Mouse (Mus musculus): ENCODE data around the gene Gstt1. TPM values are rescaled to one million over a fixed set of nuclear protein-coding genes. Genes with fewer than 3 reads are reported as not detected.
"Not testable (repeated sequence)": the region's sequence is repeated elsewhere in the genome, so short reads cannot be mapped to it uniquely, and the experiment has no call there.

Gstt1 gene
- polyA plus RNA-seq, 1 experiment from 2014 or later = 31.9 TPM

DNA sequence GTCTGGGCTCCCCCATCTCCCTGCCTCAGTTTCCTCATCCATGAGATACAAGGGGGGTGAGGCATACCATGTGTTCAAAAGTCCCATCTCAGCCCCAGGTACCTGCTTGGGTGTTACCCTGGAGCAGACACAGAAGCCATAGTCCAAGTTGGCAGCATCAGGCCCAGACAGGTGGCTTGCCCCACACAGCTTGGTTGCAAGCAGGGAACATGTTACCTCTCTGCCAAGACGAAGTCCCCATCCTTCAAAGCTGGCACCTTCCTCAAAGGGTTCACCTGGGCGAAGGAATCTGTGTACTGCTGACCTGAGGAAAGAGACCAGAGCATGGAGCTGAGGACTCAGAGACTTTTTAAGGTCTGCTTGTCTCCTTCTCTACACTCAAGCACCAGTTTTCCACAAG lies 20.5 kb downstream of the Gstt1 start:
- H3K27ac ChIP-seq = no peak overlapping the region
- no peak overlapping the region for H3K4me2 ChIP-seq
- no peaks in the 10 kb centered on the region for H3K9me3 ChIP-seq
- no peaks in the 10 kb centered on the region for H3K36me3 ChIP-seq
- 79% methylated on average over 2 of the region's 2 CpGs for WGBS
- peaks cover 15% of the 10 kb centered on the region for H3K4me1 ChIP-seq
- H3K9ac ChIP-seq = no peak overlapping the region
- H3K27me3 ChIP-seq = peaks cover 21% of the 10 kb centered on the region; the same call in 1 of the 2 replicates
- ATAC-seq (ENCODE audit: borderline replicate concordance, extremely low read depth, low FRiP score, low TSS enrichment) = no peak
- H3K4me3 ChIP-seq = no peak overlapping the region

DNA sequence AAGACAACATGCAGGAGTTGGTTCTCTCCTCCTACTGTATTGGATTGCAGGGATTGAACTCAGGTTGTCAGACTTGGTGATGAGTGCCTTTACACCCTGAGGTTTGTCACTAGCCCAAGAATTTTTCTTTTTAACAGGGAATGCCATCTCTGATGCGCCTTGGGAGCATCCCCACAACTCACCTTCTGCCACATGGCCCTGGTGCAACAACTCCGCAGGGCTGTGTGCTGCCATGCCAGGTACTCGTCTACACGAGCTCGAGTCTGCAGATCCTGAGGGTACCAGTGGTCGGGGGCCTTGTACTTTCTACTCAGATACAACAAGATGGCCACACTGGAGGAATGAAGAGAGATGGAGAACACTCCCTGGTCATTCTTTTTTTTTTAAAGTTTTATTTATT lies 21.8 kb downstream of the Gstt1 start:
- no peaks in the 10 kb centered on the region for H3K36me3 ChIP-seq
- peaks cover 21% of the 10 kb centered on the region; the same call in 1 of the 2 replicates for H3K27me3 ChIP-seq
- no peak overlapping the region for H3K4me2 ChIP-seq
- H3K9ac ChIP-seq = no peak overlapping the region
- no peak overlapping the region for H3K4me3 ChIP-seq
- no peaks in the 10 kb centered on the region for H3K9me3 ChIP-seq
- no peak overlapping the region for H3K27ac ChIP-seq
- ATAC-seq (ENCODE audit: borderline replicate concordance, extremely low read depth, low FRiP score, low TSS enrichment) = no peak
- peaks cover 20% of the 10 kb centered on the region for H3K4me1 ChIP-seq
- WGBS = 90% methylated on average over 6 of the region's 6 CpGs

DNA sequence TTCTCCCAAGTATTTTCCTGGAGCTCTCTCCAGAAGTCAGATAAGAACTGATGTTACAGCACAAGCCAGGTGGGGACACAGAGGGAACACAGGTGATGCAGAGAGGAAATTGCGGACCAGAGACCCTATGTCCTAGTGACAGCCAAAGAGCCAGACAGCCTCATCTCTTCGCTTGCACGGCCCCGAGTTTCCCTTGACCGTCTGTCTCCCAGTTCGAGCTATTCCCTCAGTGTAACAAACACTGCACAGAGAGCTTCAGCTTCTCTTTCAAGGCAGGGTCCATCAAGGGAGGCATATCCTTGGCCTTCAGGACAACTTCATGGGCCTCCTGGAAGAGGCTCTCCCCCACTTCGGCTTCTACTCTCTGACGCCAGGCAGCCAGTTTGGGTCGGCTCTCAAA lies 23.8 kb downstream of the Gstt1 start:
- ATAC-seq (ENCODE audit: borderline replicate concordance, extremely low read depth, low FRiP score, low TSS enrichment) = no peak
- Histone ChIP-seq H3K4me1 (peaks cover 9% of the 10 kb centered on the region; the same call in 1 of the 2 replicates), H3K27ac (no peak overlapping the region), H3K9ac (no peak overlapping the region), H3K27me3 (peaks cover 12% of the 10 kb centered on the region; the same call in 1 of the 2 replicates), H3K36me3 (no peaks in the 10 kb centered on the region), H3K4me2 (no peak overlapping the region), H3K4me3 (no peak overlapping the region), H3K9me3 (no peaks in the 10 kb centered on the region)
- 84% methylated on average over 9 of the region's 9 CpGs for WGBS

DNA sequence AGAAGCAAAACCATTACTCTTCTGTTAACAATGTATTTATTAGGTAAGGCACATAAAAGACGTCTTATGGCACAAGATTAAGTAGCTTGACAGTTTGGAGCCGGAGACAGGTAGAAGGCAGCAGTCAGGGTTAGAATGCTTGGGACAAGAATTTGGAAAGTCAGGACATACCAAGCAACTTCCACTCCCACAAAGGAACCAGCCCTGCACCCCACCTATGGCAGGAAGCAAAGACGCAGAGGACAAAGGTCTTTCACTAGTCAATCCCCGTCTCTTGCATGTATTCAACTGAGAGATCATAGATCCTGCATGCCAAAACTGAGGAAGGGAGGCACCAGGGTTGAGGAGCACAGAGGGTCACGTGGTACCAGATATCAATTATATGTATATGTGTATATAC lies 24.3 kb downstream of the Gstt1 start:
- Histone ChIP-seq H3K4me1 (peaks cover 9% of the 10 kb centered on the region; the same call in 1 of the 2 replicates), H3K36me3 (no peaks in the 10 kb centered on the region), H3K9ac (no peak overlapping the region), H3K4me3 (no peak overlapping the region), H3K27ac (no peak overlapping the region), H3K27me3 (peaks cover 7% of the 10 kb centered on the region; the same call in 1 of the 2 replicates), H3K4me2 (no peak overlapping the region), H3K9me3 (no peaks in the 10 kb centered on the region)
- WGBS = 85% methylated on average over 5 of the region's 5 CpGs
- no peak for ATAC-seq (ENCODE audit: borderline replicate concordance, extremely low read depth, low FRiP score, low TSS enrichment)

DNA sequence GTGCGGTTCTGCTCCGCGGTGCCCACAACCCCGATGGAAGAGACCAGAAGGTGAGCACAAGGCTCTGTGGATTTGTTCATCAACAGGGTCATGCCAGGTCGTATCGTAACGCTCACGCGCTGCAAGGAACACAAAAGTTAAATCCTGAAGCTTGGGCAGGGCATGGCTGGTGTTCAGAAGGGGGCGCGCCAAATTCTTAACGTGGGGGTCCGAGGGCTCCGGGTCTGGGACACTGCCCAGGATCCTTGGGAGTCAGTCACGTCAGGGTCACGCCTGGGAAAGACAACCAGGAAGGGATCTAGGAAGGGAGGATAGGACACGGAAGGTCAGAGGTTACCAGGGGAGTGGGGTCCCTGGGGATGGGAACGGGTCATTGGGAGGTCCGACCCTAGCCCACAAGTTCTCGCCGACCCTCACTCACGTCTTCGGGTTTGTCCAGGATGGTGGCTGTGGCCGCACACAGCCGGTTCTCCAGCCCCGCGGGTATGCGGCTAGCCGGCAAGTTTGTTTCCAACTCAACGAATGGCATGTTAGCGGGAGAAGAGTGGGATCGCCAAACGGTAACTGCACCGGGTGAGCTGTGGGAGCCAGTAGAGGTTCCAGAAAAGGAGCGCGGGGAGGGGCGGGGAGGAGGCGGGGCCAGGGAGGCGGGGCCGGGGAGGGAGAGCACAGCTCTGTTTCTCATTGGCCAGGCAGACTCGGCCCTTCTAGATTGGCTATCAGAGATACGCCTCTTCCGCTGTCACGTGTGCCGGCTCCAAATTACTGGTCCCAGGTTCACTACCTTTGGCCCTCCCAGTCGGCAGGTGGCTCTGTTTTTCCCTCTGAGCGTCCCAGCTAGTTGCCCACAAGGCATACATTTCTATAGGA lies 25.4 kb downstream of the Gstt1 start, which contains the start of gene Ddt:
Gene Ddt, minus strand, starts transcription at position 620 of the 870 bp plus-strand sequence.
- peak; percentile 92 for ATAC-seq (ENCODE audit: borderline replicate concordance, extremely low read depth, low FRiP score, low TSS enrichment)
- H3K27ac ChIP-seq = 0 out of 2 replicates have a peak within 1 kb of the TSS, but pooled peaks have one; percentile 9
- H3K4me3 ChIP-seq = peak within 1 kb of the TSS; percentile 71
- H3K27me3 ChIP-seq = no peaks in the 10 kb centered on the region
- WGBS = under 1% methylated on average over 46 of the region's 47 CpGs
- H3K9me3 ChIP-seq = no peaks in the 10 kb centered on the region
- no peaks in the 10 kb centered on the region for H3K36me3 ChIP-seq
- peak within 1 kb of the TSS; percentile 74 for H3K9ac ChIP-seq
- peak within 1 kb of the TSS; percentile 99 for H3K4me2 ChIP-seq
- H3K4me1 ChIP-seq = peaks cover 9% of the 10 kb centered on the region; the same call in 1 of the 2 replicates

DNA sequence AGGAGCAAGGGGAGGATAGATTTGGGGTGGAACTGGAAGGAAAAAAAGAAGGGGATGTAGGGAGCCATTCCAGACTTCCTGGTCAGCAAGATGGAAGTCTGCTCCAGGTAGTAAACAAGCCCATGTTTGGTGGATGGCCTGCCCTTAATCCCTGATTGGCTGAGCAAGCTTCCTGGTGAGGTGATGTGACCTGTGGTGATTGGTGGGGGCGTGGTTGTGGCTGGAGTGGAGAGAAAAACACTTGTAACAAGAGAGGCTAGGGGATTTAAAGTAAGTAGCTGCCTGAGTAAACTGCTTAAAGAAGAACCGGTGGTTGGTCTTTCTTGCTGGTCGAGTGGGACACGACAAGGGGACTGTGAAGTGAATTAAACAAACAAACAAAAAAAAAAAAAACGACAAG lies 30.6 kb downstream of the Gstt1 start:
- 15% methylated on average over 5 of the region's 5 CpGs for WGBS
- not testable (repeated sequence) for ATAC-seq (ENCODE audit: borderline replicate concordance, extremely low read depth, low FRiP score, low TSS enrichment); H3K4me2 ChIP-seq; H3K9me3 ChIP-seq; H3K4me3 ChIP-seq; H3K27me3 ChIP-seq; H3K27ac ChIP-seq; H3K9ac ChIP-seq; H3K36me3 ChIP-seq
- H3K4me1 ChIP-seq = peaks cover 18% of the 10 kb centered on the region

DNA sequence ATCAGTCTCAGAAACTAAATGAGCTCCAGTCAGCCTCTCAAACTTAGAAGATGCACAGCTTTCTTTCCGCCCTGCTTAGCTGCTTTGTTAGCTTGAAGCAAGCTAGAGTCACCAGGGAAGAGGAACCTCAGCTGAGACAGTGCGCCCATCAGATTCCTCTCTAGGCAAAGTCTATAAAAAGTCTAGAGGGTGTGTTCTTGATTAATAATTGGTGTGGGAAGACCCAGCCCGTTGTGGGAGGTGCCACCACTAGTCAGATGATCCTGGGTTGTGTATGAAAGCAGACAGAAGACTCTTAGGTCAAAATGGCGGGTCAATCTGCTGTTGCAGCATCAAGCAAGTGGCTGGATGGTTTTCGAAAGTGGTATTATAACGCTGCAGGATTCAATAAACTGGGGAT lies 31.5 kb downstream of the Gstt1 start:
- Histone ChIP-seq H3K27me3 (no peaks in the 10 kb centered on the region), H3K4me2 (no peak overlapping the region), H3K4me1 (peaks cover 14% of the 10 kb centered on the region), H3K27ac (no peak overlapping the region), H3K4me3 (no peak overlapping the region), H3K9me3 (no peaks in the 10 kb centered on the region), H3K36me3 (no peaks in the 10 kb centered on the region), H3K9ac (no peak overlapping the region)
- 82% methylated on average over 6 of the region's 6 CpGs for WGBS
- no peak for ATAC-seq (ENCODE audit: borderline replicate concordance, extremely low read depth, low FRiP score, low TSS enrichment)

DNA sequence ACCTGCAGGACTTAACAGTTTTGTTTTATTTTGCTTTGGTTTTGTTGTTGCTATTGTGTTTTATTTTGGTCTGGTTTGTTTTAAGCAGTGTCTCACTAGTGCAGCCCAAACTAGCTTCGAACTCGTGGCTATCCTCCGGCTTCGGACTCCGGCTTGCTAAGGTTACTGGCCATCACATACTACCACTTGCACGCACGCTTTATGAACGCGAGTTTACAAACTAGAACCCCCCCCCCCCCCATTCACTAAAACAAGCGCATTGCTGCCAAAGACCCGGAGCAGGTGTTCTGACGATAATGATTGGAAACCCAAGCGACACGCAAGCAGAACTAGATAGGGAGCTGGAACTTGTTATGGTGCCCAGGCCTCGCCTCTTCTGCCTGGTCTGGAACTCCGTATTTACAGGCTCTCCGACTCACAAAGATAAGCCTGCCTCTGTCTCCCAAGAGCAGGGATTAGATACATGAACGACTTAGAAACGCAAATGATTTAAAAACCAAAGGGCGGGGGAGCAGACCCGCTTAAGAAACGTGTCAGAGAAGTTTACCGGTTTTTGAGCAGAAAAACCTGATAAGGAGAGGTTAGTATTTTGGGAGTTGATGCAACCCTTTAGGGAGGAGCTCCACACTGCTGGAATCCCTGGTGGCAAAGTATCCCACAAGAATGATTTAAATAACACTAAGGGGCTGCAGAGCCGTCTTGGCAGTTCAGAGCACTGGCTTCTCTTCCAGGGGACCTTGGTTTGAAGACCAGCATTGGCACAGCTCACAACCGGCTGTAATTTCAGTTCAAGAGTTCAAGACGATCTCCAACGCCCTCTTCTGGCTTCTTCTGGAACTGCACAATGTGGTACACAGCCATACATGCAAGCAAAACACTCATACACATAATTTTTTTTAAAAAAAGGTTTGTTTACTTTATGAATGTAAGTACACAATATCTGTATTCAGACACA lies 33.6 kb downstream of the Gstt1 start:
- Histone ChIP-seq H3K9me3 (no peaks in the 10 kb centered on the region), H3K27me3 (no peaks in the 10 kb centered on the region), H3K9ac (peak overlapping the region; percentile 33; the same call in 1 of the 2 replicates), H3K27ac (peak overlapping the region; percentile 16), H3K4me1 (peaks cover 14% of the 10 kb centered on the region), H3K4me3 (peak overlapping the region; percentile 69), H3K36me3 (no peaks in the 10 kb centered on the region), H3K4me2 (peak overlapping the region; percentile 68)
- ATAC-seq (ENCODE audit: borderline replicate concordance, extremely low read depth, low FRiP score, low TSS enrichment) = peak; percentile 46; the same call in 1 of the 2 replicates
- under 1% methylated on average over 27 of the region's 27 CpGs for WGBS

DNA sequence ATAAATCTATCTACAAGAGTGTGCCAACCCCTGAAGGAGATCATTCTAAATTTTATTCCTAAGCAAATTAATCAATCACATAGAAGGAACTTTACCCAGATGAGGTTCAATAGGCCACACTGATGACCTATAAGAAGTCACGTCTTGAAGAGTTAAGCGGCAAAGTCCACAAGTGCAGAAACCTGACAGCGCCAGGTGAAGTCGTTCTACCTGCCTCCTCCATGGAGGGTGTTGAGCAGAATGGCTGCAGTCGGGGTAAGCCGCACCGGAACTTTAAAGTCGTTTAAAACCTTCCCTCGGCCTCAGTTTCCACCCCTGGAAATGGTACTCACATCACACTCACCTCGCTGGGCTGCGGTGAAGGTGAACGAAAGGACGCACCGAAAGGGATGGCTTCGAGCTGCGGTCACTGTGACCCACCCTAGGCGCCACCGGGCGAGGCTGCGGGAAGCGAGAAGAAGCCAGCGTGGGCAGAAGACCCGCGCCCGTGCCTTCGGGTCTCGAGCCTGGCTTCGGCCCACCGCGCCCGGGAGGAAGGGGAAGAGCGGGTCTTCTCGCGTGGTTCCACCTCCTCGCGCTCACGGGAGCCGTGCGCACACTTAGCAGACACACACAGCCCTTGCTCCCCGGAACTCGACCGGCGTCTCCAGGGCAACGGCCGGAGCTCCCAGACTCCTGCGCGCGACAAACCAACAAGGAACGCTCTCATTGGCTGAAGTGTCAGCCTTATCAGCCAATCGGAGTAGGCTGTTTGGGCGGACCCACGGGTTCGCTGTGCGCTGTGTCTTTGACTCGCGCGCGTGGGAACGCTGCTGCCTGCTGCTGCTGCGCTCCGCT lies 34.5 kb downstream of the Gstt1 start, which contains the start of gene Cabin1:
Gene Cabin1, minus strand, starts transcription at position 660 of the 837 bp plus-strand sequence.
- H3K27ac ChIP-seq = peak within 1 kb of the TSS; percentile 50
- peaks cover 14% of the 10 kb centered on the region for H3K4me1 ChIP-seq
- WGBS = under 1% methylated on average over 59 of the region's 61 CpGs
- peak; percentile 99 for ATAC-seq (ENCODE audit: borderline replicate concordance, extremely low read depth, low FRiP score, low TSS enrichment)
- H3K9me3 ChIP-seq = no peaks in the 10 kb centered on the region
- H3K27me3 ChIP-seq = no peaks in the 10 kb centered on the region
- no peaks in the 10 kb centered on the region for H3K36me3 ChIP-seq
- peak within 1 kb of the TSS; percentile 75 for H3K9ac ChIP-seq
- peak within 1 kb of the TSS; percentile 68 for H3K4me2 ChIP-seq
- peak within 1 kb of the TSS; percentile 69 for H3K4me3 ChIP-seq

DNA sequence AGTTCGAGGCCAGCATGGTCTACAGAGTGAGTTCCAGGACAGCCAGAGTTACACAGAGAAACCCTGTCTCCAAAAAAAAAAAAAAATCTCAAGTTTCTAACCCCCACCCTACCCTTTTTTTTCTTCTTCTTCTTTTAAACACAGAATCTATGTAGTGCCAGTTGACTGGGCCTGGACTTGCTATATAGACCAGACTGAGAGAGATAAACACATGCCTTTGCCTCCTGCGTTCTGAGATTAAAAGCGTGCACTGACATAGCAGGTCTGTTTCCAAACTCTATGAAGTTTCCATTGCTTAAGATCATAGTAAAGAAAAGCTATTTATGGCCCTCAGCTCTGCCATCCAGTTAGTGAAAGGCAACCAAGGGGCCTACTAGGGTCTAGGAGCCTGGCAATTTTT lies 36.0 kb downstream of the Gstt1 start:
- ATAC-seq (ENCODE audit: borderline replicate concordance, extremely low read depth, low FRiP score, low TSS enrichment) = no peak
- Histone ChIP-seq H3K4me1 (peaks cover 14% of the 10 kb centered on the region), H3K27me3 (no peaks in the 10 kb centered on the region), H3K9me3 (no peaks in the 10 kb centered on the region), H3K4me3 (no peak overlapping the region), H3K36me3 (no peaks in the 10 kb centered on the region), H3K27ac (no peak overlapping the region), H3K4me2 (peak overlapping the region; percentile 24; the same call in 1 of the 2 replicates), H3K9ac (no peak overlapping the region; the same call in 1 of the 2 replicates)
- WGBS = 93% methylated on average over 3 of the region's 3 CpGs

DNA sequence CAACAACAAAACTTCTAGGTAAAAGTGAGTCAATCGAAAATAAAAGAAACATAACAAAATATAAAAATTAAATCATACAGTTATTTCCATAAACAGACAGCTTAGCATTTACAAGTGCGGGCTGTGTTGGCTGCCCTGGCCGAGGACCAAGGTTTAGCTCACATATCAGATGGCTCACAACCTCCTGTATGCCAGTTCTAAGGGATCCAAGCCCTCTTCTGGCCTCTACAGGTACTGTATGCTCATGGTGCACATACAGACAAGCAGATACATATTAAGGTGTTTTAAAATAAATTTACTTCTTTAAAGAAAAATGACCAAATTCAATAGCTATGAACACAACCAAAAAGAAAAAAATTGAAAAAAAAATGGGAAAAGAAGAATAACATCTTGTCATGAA lies 38.1 kb downstream of the Gstt1 start:
- 94% methylated on average over 3 of the region's 3 CpGs for WGBS
- Histone ChIP-seq H3K36me3 (peaks cover 3% of the 10 kb centered on the region), H3K4me3 (no peak overlapping the region), H3K4me1 (peaks cover 13% of the 10 kb centered on the region), H3K4me2 (no peak overlapping the region), H3K9ac (no peak overlapping the region), H3K27me3 (no peaks in the 10 kb centered on the region), H3K9me3 (no peaks in the 10 kb centered on the region), H3K27ac (no peak overlapping the region)
- ATAC-seq (ENCODE audit: borderline replicate concordance, extremely low read depth, low FRiP score, low TSS enrichment) = no peak
